Mouse (Mus musculus) cerebellum, adult 2 months (tissue): ENCODE data around the gene Rwdd3.

ENCODE experiments used
- CTCF ChIP-seq: fragments of 200-500 bp; IDR thresholded peaks from 2 replicates; pipeline ENCODE4 v1.5.1; 2011; ENCODE audit warnings: low read depth, mild to moderate bottlenecking, control low read depth, low read length, moderate library complexity, borderline replicate concordance; ENCODE audit not compliant: insufficient read depth
- POLR2A ChIP-seq: fragments of 200-500 bp; IDR thresholded peaks from 2 replicates; pipeline ENCODE4 v1.6.1; 2011; ENCODE audit warnings: low read length, control low read depth, borderline replicate concordance; ENCODE audit not compliant: insufficient read depth

DNA sequence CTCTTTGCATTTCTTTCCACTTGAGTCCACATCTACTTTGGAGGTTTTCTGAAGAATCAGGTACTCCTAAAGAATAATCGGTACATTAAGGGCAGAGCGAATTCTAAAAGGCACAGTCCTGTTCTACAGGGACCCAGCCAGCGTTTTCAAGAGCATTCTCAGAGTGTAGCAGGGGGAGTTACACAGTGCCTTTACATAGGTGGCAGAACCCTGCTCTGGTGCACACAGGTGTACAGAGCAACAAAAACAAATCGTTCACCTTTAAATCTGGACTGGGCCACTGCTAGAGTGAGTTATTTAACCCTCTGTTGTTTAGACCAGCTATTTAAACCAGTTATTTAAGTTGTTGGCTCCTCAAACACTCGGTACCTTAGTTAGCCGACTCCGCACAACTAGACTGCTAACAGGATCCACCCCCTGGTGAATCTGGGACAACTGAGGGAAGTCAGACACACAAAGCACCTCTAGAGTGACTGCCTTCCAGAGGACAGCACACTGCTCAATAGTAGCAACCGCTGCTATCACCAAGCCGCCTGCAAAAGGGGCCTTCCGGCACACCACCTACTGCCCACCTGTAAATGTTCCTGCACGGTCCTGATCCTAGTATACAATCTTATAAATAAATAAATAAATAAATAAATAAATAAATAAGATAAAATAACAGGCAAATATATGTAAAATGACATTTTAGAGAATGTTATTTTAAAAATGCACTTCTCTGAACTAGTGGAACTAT lies 14.9 kb downstream of the Rwdd3 start:
- no peak for TF ChIP-seq CTCF
- no peak for TF ChIP-seq POLR2A
